Mouse (Mus musculus): ENCODE data around the gene Klhl3. TPM values are rescaled to one million over a fixed set of nuclear protein-coding genes. Genes with fewer than 3 reads are reported as not detected.

The Klhl3 gene
- 0.13 and 0.18 TPM in 2 replicates for total RNA-seq (2023)

GRCm38 (mm10) chr13:58113061-58113900 is at the start of gene Klhl3:
TSS of gene Klhl3 (minus strand) at chr13:58113592.

GRCm38 (mm10) chr13:58157447-58158098 is 44.2 kb upstream of the Klhl3 start, which contains the start of gene Idnk:
TSS of gene Idnk (plus strand) at chr13:58157649.

GRCm38 (mm10) chr13:58128396-58128767 is 15.0 kb upstream of the Klhl3 start, which contains the start of gene Hnrnpa0:
TSS of gene Hnrnpa0 (minus strand) at chr13:58128556.

Other genes with a start within 250 kb of the Klhl3 start
- gene Spock1, start 205.3 kb downstream of the Klhl3 start, total RNA-seq (2023): not detected in 2 replicates
- gene Hnrnpa0, start 15.0 kb upstream of the Klhl3 start, total RNA-seq (2023): 65.0 and 90.1 TPM in 2 replicates
- 33.5 and 36.1 TPM in 2 replicates for gene Idnk, start 44.1 kb upstream of the Klhl3 start, total RNA-seq (2023)
- gene Ubqln1, start 102.1 kb upstream of the Klhl3 start, total RNA-seq (2023): 39.4 and 40.3 TPM in 2 replicates
- 2.0 and 4.1 TPM in 2 replicates for gene Gkap1, start 162.1 kb upstream of the Klhl3 start, total RNA-seq (2023)
- gene Kif27, start 245.5 kb upstream of the Klhl3 start, total RNA-seq (2023): 0.16 TPM in 1 of 2 replicates, not detected in the other

All from neutrophil, adult 65 days (primary cell).